Mouse (Mus musculus) neutrophil, adult 83 days (primary cell): Measurements from ENCODE around the gene Pfdn2. TPM values are rescaled to one million over a fixed set of nuclear protein-coding genes. Genes with fewer than 3 reads are reported as not detected.

Experiments used
- total RNA-seq, 2 experiments: library from RNA; stranded (reverse); gene quantifications; one replicate each; pipeline ENCODE4 v1.2.4; 2023

The Pfdn2 gene
- 10 to 100 TPM; 30.1 to 30.6 TPM for total RNA-seq

GRCm38 (mm10) chr1:171345225-171346094 is at the start of gene Pfdn2, which contains the start of gene Nit1:
Gene Pfdn2, plus strand, starts transcription at chr1:171345670.
Gene Nit1, minus strand, starts transcription at chr1:171345646.

DNA sequence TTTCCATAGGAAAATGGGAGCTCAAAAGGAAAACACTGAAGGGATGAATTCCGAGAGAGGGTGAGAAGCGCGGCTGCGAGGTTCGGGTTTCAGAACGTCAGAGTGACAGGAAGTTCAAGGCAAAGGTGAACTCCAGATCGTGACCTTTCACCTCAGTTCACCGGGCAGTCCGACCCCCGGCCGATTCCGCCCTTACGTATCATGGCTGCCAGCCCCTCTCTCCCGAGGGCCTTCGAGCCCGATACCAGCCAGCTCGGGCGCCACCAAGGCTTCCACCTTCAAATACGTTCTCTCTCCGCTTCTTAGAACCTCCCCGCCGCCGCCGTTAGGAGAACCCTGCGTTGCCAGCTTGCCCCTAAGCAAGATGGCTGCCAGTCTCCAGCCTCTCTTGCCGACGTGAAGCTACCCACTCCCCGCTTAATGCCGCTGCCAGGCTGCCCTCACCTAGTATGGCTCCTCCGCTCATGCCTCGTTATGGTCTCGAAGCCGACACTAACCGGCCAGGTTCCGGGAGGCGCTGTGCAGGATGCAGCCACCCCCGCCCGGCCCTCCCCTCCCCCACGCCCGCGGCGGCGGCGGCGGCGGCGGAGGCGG is 16.5 kb upstream of the Pfdn2 start, which contains the start of gene Dedd:
Gene Dedd (plus strand): TSS at position 307 of the 594 bp plus-strand sequence.

DNA sequence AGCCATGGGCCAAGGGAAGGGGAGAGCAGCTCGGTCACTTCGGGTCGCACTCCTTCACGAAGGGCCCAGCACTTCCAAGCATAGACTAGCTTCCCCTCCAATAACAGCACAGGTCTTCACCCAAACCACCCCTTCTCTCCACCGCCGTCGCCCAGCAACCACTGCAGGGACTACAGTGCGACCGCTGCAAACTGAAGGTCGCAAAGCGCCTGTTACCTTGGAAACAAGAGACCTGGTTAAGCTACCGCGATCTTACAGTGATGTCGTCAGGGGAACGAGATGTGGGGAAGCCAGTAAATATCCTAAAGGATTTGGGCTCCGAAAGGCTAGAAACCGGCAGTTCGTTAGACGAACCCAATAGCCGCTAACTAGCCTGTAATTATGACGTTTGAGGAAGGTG is 15.2 kb downstream of the Pfdn2 start, which contains the start of gene Klhdc9:
Gene Klhdc9 (minus strand): TSS at position 143 of the 400 bp plus-strand sequence.

DNA sequence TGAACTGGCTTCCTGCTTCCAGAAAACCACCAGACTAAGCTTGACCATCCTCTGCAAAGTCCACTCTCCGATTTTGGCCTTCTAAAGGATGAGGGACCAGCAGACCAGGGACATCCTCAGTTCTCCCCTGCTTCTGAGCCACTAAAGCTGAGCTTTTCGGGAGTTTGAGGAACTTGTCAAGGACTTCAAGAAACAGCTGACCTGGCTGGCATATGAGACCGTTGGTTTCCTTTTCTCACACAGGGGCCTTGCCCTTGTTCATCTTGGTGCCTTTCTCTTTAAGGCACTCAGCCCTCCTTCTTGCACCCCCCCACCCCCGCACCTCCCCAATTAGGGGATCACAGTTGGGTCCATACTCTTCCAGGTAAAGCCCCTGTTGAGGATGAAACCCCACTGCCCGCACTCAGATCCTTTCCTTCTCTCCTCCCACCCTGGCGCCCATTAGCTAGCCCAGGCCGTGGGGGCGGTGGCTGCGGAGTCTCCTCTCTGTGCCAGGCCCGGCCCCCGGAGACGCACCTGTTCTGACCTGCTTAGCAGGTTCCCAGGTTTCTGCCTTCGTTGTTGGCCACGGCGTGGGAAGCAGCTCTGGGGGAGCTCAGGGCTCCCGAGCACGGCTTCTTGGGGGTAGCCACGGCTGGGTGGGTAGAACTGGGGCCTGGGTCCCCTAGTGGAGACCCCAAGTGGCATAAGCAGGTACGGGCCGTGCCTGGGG is 24.5 kb downstream of the Pfdn2 start, which contains the start of gene Nectin4:
Gene Nectin4 (plus strand): TSS at position 255 of the 712 bp plus-strand sequence.

GRCm38 (mm10) chr1:171388376-171389102 is 43.1 kb downstream of the Pfdn2 start, which contains the start of gene Arhgap30:
Gene Arhgap30, plus strand, starts transcription at chr1:171388954.

Other genes starting within 250 kb of the Pfdn2 start
- gene Cfap126, start 231.8 kb upstream of the Pfdn2 start, total RNA-seq = under 1 TPM in 1 of 2 experiments, not detected in 1; 0.48 TPM
- gene Sdhc, start 195.1 kb upstream of the Pfdn2 start, total RNA-seq = 10 to 100 TPM; 90.5 to 99.9 TPM
- gene Mpz, start 195.0 kb upstream of the Pfdn2 start, total RNA-seq = not detected
- 1 to 10 TPM in 1 of 2 experiments, under 1 TPM in 1; 0.44 to 1.1 TPM for gene Pcp4l1, start 149.4 kb upstream of the Pfdn2 start, total RNA-seq
- not detected for gene Nr1i3, start 131.7 kb upstream of the Pfdn2 start, total RNA-seq
- gene Tomm40l, start 123.2 kb upstream of the Pfdn2 start, total RNA-seq = 10 to 100 TPM; 12.6 to 13.3 TPM
- gene Apoa2, start 120.6 kb upstream of the Pfdn2 start, total RNA-seq = not detected
- 1,000 to 10,000 TPM in 1 of 2 experiments, 100 to 1,000 TPM in 1; 983 to 1,080 TPM for gene Fcer1g, start 111.3 kb upstream of the Pfdn2 start, total RNA-seq
- gene Adamts4, start 95.2 kb upstream of the Pfdn2 start, total RNA-seq = not detected
- gene Ndufs2, start 94.3 kb upstream of the Pfdn2 start, total RNA-seq = 100 to 1,000 TPM in 1 of 2 experiments, 10 to 100 TPM in 1; 98.7 to 109 TPM
- 100 to 1,000 TPM; 117 to 119 TPM for gene B4galt3, start 75.3 kb upstream of the Pfdn2 start, total RNA-seq
- 10 to 100 TPM; 80.1 to 81.5 TPM for gene Ppox, start 64.5 kb upstream of the Pfdn2 start, total RNA-seq
- gene Usp21, start 57.7 kb upstream of the Pfdn2 start, total RNA-seq = 10 to 100 TPM; 31.7 to 36.2 TPM
- 10 to 100 TPM; 46.1 to 47.0 TPM for gene Ufc1, start 50.6 kb upstream of the Pfdn2 start, total RNA-seq
- gene Dedd, start 16.5 kb upstream of the Pfdn2 start, total RNA-seq = 10 to 100 TPM; 27.2 to 28.6 TPM
- gene Nit1, start within 50 bp of the Pfdn2 start, total RNA-seq = 10 to 100 TPM; 16.6 to 23.2 TPM
- gene Klhdc9, start 15.1 kb downstream of the Pfdn2 start, total RNA-seq = not detected
- gene Nectin4, start 24.4 kb downstream of the Pfdn2 start, total RNA-seq = 1 to 10 TPM; 1.1 to 1.5 TPM
- gene Arhgap30, start 43.3 kb downstream of the Pfdn2 start, total RNA-seq = 100 to 1,000 TPM; 193 to 235 TPM
- 10 to 100 TPM; 77.5 to 86.2 TPM for gene Usf1, start 65.6 kb downstream of the Pfdn2 start, total RNA-seq
- gene Tstd1, start 73.2 kb downstream of the Pfdn2 start, total RNA-seq = 1 to 10 TPM; 4.2 to 10.0 TPM
- gene F11r, start 91.9 kb downstream of the Pfdn2 start, total RNA-seq = 1 to 10 TPM in 1 of 2 experiments, under 1 TPM in 1; 0.18 to 1.3 TPM
- 1 to 10 TPM; 3.3 to 5.0 TPM for gene Alyref2, start 157.8 kb downstream of the Pfdn2 start, total RNA-seq
- not detected for gene Itln1, start 189.6 kb downstream of the Pfdn2 start, total RNA-seq
- 10 to 100 TPM in 1 of 2 experiments, 1 to 10 TPM in 1; 7.8 to 14.4 TPM for gene Cd244a, start 213.5 kb downstream of the Pfdn2 start, total RNA-seq